Mouse (Mus musculus) neural tube, embryonic 10.5 days (tissue): ENCODE data around the gene Ccdc96.

ENCODE experiments used
- DNase-seq: peaks from one replicate; pipeline ENCODE4 v3.0.0-alpha.2; 2017; ENCODE audit warnings: low spot score; ENCODE audit errors: extremely low spot score

Gene Ccdc96

GRCm38 (mm10) chr5:36484171-36484990 is at the start of gene Ccdc96, which contains the start of gene Tada2b:
Gene Ccdc96, plus strand, starts transcription at chr5:36484588.
Gene Tada2b, minus strand, starts transcription at chr5:36484285.
- DNase-seq, result peak; percentile 96

DNA sequence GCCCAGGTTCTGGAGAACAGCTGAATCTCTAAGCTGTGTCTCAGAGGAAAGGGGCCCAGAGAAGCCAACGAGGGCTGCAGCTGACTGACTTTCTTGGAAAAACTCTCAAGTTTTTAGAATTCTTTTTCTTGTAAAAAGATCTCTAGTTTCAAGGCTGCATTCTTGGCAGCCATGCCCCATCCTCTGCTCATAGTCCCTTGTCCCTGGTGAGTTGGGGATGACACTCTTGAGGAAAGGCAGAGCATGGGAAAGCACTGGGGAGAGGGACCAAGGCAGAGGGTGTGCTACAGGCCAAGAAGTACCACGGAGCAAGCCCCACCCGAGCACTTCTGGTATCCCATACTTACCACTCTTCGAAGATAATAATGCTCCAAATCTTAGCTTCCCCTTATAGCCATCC is 47.5 kb upstream of the Ccdc96 start:
- no peak for DNase-seq

GRCm38 (mm10) chr5:36440741-36441140 is 43.6 kb upstream of the Ccdc96 start:
- no peak for DNase-seq

DNA sequence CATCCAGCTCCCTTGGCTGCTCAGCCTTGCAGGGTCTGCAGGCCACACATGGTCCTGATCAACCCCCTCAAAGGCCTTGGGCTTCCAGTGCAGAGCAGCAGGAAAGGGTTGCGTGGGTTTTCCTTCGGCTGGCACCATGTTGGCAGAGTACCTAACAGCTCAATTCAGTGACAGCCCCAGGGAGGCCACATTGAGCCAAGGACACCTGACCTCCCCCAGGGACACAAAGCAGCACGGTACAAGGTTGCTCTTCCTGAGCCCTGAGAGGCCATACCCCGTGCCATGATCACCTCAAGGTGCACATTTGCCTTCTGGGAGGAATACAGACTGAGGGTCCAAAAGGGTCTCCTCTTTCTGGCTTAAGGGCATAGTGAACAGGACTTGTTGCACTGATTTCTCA is 39.8 kb upstream of the Ccdc96 start:
- no peak for DNase-seq

DNA sequence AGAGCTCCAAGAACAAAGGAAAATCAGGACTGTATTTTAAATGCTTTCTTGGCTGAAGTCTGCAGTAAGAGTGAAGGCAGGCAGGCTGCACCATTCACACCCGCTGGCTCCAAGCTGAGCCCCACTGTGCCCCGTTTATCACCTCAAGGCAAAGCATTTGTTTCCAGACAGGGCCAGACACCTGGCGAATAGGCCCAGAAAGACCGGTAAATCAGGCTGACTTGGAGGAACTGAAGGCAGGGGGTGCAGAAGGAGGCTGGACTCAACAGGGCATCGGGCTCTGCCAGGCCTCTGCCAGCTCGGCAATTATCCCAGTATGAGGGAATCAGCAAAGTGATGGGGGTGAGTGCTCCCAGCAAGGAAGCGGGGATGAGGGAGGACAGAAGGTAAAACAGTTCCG is 39.4 kb upstream of the Ccdc96 start:
- DNase-seq, result no peak

GRCm38 (mm10) chr5:36446166-36446890 is 38.1 kb upstream of the Ccdc96 start:
- no peak for DNase-seq

DNA sequence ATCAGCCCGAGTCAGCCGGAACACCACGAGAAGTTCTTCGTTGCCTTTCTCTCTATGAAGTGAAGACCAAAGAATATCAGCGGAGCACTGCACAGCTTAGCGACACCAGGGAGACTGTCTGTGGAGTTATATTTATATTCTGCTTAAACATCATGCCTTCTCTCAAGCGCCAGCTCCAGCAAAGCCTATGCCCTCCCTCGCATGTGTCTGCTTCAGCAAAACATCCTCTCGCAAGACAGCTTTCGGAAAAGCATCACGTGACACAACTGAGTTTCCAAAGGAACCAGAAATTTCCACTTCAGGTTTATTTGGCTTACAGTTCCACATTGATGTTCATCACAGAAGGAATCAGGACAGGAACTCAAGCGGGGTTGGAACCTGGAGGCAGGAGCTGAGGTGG is 36.5 kb upstream of the Ccdc96 start:
- DNase-seq, result no peak

DNA sequence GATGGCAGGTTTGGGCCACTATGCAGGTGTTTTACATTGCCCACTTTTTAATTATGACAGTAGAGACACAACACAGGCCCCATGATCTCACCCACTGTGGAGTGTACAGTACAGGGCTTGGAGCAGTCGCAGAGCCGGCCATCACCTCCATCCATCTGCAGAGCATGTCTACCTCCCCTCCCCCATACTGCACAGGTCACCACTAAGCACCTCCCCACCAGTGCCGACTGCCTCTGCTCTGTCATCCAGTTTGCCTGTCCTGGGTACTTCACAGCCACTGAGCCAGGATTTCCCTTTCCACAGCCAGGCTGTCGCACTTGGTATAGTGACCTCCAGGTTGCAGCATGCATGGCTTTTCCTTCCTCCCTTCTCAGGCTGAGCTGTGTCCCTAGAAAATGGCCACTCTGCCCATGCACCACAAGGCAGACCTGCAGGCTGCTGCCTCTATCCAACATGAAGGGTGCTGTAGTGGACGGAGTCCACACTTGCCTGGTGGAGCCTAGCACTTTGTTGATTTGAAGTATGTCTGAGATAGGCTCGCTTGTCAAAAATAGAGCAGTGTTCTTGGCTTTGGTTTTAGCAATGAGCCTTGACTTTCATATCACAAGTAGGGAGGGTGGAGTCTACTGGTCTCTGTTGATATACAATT is 34.6 kb upstream of the Ccdc96 start:
- DNase-seq, result no peak

GRCm38 (mm10) chr5:36451119-36451518 is 33.3 kb upstream of the Ccdc96 start:
- DNase-seq, result no peak

DNA sequence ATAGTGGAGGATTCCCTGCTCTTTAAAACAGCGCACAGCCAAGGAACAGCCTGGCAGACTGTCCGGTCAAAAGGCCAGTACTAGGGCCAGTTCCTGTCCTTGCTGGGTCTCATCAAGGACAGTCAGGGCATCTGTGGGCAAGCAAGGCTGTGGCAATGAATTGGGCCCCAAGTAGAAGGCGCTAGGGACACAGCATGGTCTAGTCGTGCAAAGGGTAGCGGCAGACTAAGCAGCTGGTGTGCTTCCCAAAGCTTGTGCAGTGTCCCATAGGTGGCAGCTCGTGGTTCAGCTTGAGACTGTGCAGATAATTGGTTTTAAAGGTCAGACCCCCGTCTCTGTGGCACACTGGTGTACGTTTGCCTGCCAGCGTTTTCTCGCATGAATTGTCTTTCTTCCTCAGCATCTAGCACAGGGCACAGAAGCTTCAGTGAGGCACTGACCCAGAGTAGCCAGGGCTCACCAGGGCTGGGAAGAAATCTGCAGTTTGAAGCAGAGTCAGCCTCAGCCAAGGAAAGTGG is 32.5 kb upstream of the Ccdc96 start:
- DNase-seq, result no peak

- DNase-seq, result no peak
Measured at GRCm38 (mm10) chr5:36452821-36453220, 31.6 kb upstream of the Ccdc96 start.

DNA sequence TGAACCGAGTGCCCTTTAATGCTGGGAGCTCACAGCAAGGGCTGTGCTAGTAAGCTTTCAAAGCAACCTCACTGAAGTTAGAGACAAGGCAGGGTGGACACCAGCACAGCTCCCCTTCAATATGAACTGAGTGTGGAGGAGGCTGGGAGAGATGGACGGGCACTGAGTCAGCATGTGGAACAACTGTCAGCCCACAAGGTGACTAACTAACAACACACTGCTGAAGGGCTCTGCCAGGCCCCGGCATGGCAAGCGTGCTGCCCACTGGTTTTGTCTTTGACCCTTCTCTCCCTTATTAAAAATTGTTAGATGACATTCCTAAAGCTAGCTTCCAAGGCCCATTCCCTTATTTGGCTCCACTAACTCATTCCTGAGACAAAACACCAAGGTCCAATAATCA is 26.7 kb upstream of the Ccdc96 start:
- no peak for DNase-seq

GRCm38 (mm10) chr5:36458926-36459325 is 25.5 kb upstream of the Ccdc96 start:
- DNase-seq, result peak; percentile 33

DNA sequence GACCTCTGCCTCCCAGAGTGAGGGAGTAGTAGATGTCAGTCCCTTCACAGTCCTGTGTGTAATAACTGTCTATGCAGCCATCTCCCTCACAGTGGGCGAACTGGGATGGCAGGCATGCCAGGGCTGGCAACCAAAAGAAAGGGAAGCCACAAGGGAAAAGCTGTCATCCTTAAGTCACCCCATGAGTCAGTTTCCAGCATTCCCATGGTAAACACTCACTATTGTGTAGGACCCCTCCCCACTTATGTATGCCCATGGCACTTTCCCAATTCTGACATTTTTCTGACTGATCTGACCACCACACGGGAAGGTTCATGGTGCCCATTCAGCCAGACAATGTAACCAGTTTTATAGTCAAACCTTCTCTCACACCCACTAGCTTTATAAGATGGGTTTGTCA is 23.7 kb upstream of the Ccdc96 start:
- no peak for DNase-seq

DNA sequence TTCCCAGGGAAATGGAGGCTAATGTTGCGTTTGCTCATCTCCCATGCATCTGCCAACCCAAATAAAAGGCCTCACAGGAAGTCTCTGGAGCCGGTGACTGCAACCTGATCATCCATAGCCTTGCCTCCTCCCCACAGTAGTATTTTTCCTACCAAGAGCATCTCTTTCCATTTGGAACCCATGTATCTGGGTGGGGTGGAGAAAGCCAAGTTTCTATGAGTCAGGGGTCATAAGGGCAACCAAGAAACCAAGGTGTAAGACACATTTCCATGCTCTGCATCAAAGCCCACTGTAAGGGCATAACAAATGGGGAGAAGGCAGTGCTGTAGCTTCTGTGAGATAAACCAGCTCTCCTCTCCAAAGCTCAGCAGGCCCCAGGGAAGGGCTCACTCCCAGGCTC is 23.2 kb upstream of the Ccdc96 start:
- DNase-seq, result no peak

- peak; percentile 77 for DNase-seq
Measured at GRCm38 (mm10) chr5:36462810-36463209, 21.6 kb upstream of the Ccdc96 start.

- no peak for DNase-seq
Measured at GRCm38 (mm10) chr5:36463391-36463790, 21.0 kb upstream of the Ccdc96 start.

DNA sequence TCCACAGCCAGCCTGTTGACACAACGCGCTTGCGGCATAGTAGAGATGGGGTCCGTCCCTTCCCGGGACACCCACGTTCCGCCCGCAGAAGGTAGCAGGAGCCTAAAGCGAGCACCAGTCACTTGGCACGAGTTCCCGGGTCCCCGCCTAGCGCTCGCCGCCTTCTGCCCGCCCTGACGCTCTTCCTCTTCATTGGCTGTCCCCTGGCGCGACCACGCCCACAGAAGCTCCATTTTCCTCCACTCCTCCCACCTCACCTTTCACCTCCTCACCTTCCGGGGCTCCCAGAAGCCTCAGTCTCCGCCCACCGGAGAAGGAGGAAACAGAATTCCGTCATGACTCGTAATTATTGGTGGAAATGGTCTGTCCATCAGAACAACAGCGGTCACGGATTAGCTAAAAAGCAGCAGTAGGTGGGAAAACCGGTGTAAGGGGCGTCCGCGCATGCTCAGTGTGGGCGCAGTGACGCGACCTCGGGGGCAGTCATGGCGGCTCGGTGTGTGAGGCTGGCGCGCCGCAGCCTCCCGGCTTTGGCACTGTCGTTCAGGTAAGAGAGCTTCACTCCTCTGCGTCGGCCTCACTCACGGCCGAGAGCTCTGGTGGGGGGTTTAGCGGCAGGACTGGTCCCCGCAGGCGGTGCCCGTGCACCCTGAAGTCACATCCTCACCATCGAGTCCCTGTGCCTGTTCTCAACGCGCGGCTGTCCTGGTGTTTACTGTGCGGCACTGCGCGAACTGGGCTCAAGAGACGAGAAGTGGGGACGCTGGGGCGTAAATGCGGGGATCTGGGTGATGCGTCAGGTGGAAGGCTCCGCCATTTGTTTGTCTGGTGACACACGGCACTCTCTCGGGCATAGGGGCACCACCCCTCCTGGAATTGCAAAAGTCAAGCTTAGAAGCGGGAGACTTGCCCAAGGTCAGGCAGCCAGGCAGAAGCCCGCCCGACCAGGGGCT is 19.4 kb upstream of the Ccdc96 start, which contains the start of gene Grpel1:
TSS of gene Grpel1 (plus strand) at position 290 of the 953 bp plus-strand sequence.
- DNase-seq, result peak; percentile 94

GRCm38 (mm10) chr5:36465889-36466288 is 18.5 kb upstream of the Ccdc96 start:
- no peak for DNase-seq

DNA sequence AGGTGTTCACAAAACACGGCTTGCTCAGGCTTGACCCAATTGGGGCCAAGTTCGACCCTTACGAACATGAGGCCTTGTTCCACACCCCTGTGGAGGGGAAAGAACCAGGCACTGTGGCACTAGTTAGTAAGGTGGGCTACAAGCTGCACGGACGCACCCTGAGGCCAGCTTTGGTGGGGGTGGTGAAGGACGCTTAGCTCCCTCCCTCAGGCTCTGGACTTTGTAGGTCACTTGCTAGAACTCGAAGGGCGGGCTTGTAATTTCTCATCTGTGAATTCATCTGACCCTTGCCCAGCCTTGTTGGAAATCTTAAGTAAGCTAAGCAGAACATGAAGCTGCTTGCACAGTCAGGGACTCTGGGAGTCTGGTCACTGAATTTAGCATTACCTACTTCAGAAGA is 13.2 kb upstream of the Ccdc96 start:
- DNase-seq, result no peak
